Mouse (Mus musculus): Measurements from ENCODE around the gene Socs5.

Socs5 gene

GRCm38 (mm10) chr17:87108507-87109292 lies 1.2 kb downstream of the Socs5 start:
- DNase-seq (ENCODE audit: low spot score) = no peak

- DNase-seq (ENCODE audit: low spot score) = no peak
Measured at GRCm38 (mm10) chr17:87109504-87109903, 2.0 kb downstream of the Socs5 start.

GRCm38 (mm10) chr17:87112852-87113592 lies 5.5 kb downstream of the Socs5 start:
- no peak for DNase-seq (ENCODE audit: low spot score)

GRCm38 (mm10) chr17:87115615-87116014 lies 8.1 kb downstream of the Socs5 start:
- DNase-seq (ENCODE audit: low spot score) = no peak

- DNase-seq (ENCODE audit: low spot score) = no peak
Measured at GRCm38 (mm10) chr17:87118966-87119526, 11.6 kb downstream of the Socs5 start.

- peak; percentile 8 for DNase-seq (ENCODE audit: low spot score)
Measured at GRCm38 (mm10) chr17:87125344-87125743, 17.9 kb downstream of the Socs5 start.

- DNase-seq (ENCODE audit: low spot score) = no peak
Measured at GRCm38 (mm10) chr17:87132258-87132657, 24.8 kb downstream of the Socs5 start.

GRCm38 (mm10) chr17:87133823-87134222 lies 26.3 kb downstream of the Socs5 start:
- no peak for DNase-seq (ENCODE audit: low spot score)

GRCm38 (mm10) chr17:87134631-87135030 lies 27.2 kb downstream of the Socs5 start:
- no peak for DNase-seq (ENCODE audit: low spot score)

- no peak for DNase-seq (ENCODE audit: low spot score)
Measured at GRCm38 (mm10) chr17:87135741-87136140, 28.3 kb downstream of the Socs5 start.

- DNase-seq (ENCODE audit: low spot score) = no peak
Measured at GRCm38 (mm10) chr17:87141188-87141935, 33.9 kb downstream of the Socs5 start.

- DNase-seq (ENCODE audit: low spot score) = peak; percentile 48
Measured at GRCm38 (mm10) chr17:87142271-87142670, 34.8 kb downstream of the Socs5 start.

GRCm38 (mm10) chr17:87143186-87143585 lies 35.7 kb downstream of the Socs5 start:
- no peak for DNase-seq (ENCODE audit: low spot score)

- no peak for DNase-seq (ENCODE audit: low spot score)
Measured at GRCm38 (mm10) chr17:87146415-87147021, 39.0 kb downstream of the Socs5 start.

GRCm38 (mm10) chr17:87149762-87150161 lies 42.3 kb downstream of the Socs5 start:
- no peak for DNase-seq (ENCODE audit: low spot score)

- no peak for DNase-seq (ENCODE audit: low spot score)
Measured at GRCm38 (mm10) chr17:87152984-87153383, 45.5 kb downstream of the Socs5 start.

GRCm38 (mm10) chr17:87155664-87156063 lies 48.2 kb downstream of the Socs5 start:
- DNase-seq (ENCODE audit: low spot score) = no peak

GRCm38 (mm10) chr17:87157739-87158138 lies 50.3 kb downstream of the Socs5 start:
- DNase-seq (ENCODE audit: low spot score) = no peak

GRCm38 (mm10) chr17:87158597-87158996 lies 51.1 kb downstream of the Socs5 start:
- no peak for DNase-seq (ENCODE audit: low spot score)

GRCm38 (mm10) chr17:87160270-87160669 lies 52.8 kb downstream of the Socs5 start:
- DNase-seq (ENCODE audit: low spot score) = no peak

GRCm38 (mm10) chr17:87164312-87164922 lies 56.9 kb downstream of the Socs5 start:
- no peak for DNase-seq (ENCODE audit: low spot score)

Measured in urinary bladder, postnatal 25 days (tissue).